Mouse (Mus musculus): Measurements from ENCODE around the gene Psmd9.

- TF ChIP-seq MAFK (IDR thresholded peaks at IDR 0.05; ENCODE audit: insufficient read depth, low read depth, low read length) (no peak), ZNF384 (IDR thresholded peaks at IDR 0.05; ENCODE audit: low read depth, low read length) (no peak)
Observed at GRCm38 (mm10) chr5:123288079-123288478, 118.9 kb downstream of the Psmd9 start.
